Mouse (Mus musculus): ENCODE data around the gene Olfr1122.
"Not testable (repeated sequence)": the region's sequence is repeated elsewhere in the genome, so short reads cannot be mapped to it uniquely, and the experiment has no call there.

The Olfr1122 gene

GRCm38 (mm10) chr2:87385549-87385948 lies at the start of gene Olfr1122:
Olfr1122 (plus strand) TSS chr2:87385849.
- DNase-seq, result no peak

GRCm38 (mm10) chr2:87354515-87354914 lies 31.1 kb upstream of the Olfr1122 start, which contains the start of gene Olfr1120:
Olfr1120 (plus strand) TSS chr2:87354815.
- DNase-seq, result no peak

DNA sequence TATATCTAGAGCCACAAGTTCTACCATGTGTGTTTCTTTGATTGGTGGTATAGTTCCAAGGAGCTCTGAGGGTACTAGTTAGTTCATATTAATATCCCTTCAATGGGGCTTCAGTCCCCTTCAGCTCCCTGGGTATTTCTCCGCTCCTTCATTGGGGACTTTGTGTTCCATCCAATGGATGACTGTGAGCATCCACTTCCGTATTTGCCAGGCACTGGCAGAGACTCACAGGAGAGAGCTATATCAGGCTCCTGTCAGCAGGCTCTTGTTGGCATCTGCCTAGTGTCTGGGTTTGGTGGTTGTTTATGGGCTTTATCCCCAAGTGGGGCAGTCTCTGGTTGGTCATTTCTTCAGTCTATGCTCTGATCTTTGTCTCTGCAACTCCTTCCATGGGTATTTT lies 25.5 kb upstream of the Olfr1122 start:
- not testable (repeated sequence) for DNase-seq

DNA sequence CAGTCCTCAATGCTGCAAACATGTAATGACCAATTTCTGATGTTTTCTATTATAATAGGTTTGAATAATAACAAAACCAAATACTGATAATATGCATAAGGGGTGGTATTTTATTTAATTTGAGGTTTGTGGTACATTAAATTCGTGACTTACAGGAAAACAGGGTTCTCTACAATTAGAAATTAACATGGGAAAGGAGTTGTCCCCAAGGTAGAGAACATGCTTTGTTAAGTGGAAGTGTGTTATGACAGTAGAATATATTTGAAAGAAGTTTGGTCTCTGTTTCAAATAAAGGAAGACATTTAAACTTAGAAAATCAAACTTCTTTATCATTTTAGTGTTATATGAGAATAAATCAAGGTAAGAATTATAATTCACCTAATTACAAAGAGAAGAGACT lies 16.1 kb upstream of the Olfr1122 start, which contains the start of gene Olfr1121:
Gene Olfr1121 (plus strand): TSS at position 301 of the 400 bp plus-strand sequence.
- DNase-seq, result no peak

DNA sequence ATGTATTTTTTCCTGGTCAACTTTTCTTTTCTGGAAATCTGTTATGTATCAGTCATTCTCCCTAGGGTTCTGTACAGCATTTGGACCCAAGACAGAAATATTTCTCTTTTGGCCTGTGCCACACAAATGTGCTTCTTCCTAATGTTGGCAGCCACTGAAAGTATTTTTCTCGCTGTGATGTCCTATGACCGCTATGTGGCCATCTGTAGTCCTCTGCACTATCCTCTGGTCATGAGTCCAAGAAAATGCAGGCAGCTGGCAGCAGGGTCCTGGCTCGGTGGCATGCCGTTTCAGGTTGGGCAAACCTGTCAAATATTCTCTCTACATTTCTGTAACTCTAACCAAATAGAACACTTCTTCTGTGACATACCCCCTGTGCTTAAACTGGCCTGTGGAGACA lies 13.9 kb upstream of the Olfr1122 start:
- no peak for DNase-seq

DNA sequence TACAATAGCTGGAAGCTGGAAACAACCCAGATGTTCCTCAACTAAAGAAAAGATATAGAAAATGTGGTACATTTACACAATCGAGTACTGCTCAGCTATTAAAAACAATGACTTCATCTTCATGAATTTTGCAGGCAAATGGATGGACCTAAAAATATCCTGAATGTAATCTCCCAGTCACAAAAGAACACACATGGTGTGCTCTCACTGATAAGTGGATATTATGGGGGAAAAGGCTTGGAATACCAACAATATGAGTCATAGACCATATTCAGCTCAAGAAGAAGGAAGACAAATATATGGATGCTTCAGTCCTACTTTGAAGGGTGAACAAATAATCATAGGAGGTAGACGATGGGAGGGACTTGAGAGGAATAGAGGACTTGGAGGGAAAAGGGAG lies 1.7 kb upstream of the Olfr1122 start:
- no peak for DNase-seq

GRCm38 (mm10) chr2:87393605-87394004 lies 8.0 kb downstream of the Olfr1122 start:
- not testable (repeated sequence) for DNase-seq

- not testable (repeated sequence) for DNase-seq
Measured at GRCm38 (mm10) chr2:87394686-87395085, 9.0 kb downstream of the Olfr1122 start.

GRCm38 (mm10) chr2:87416335-87416734 lies 30.7 kb downstream of the Olfr1122 start, which contains the start of gene Olfr1123:
Olfr1123 (plus strand) TSS chr2:87416635.
- DNase-seq, result no peak

- DNase-seq, result no peak
Measured at GRCm38 (mm10) chr2:87429975-87430374, 44.3 kb downstream of the Olfr1122 start, which contains the start of gene Olfr1124. Olfr1124 (plus strand) TSS chr2:87430275.

DNA sequence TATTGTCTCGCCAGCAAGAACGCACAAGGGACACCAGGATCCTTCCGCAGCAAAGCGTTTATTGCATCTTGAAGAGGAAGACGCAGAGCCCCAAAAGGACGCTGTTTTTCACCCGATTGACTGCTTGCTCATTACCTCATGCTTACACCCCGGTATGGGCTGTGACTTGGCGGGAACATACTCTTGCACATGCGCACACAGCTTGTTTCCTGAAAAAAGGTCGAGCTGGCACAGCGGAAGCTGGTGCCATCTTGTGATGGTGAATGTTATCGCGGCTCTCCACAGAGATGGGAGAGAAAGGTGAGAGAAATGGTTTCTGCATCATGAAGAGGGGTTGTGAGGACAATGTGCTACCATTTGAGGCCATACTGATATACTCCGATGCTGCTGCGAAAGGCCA lies 52.1 kb downstream of the Olfr1122 start:
- no peak for DNase-seq
